Mouse (Mus musculus) MEL (cell line): ENCODE measurements around the gene Hoga1. TPM values are rescaled to one million over a fixed set of nuclear protein-coding genes. Genes with fewer than 3 reads are reported as not detected.

Experiments used
- DNase-seq: peaks from one replicate; pipeline ENCODE4 v3.0.0; 2011; ENCODE audit warnings: low read depth, low spot score
- H3K27ac ChIP-seq: 2 replicates; pipeline ENCODE4 v1.5.1; 2012; ENCODE audit warnings: low read depth, mild to moderate bottlenecking, control low read depth, low read length, moderate library complexity; ENCODE audit not compliant: control insufficient read depth
- H3K27me3 ChIP-seq, 2 experiments: fragments of 150-350 bp in 1 of 2; sonication (generic) in 1 of 2; 2 replicates each; pipeline ENCODE4 v1.6.1; 2012; ENCODE audit warnings: low read length in 2 of 2, mild to moderate bottlenecking in 2 of 2, improper control_type of control experiment in 1 of 2, moderate library complexity in 1 of 2; ENCODE audit not compliant: insufficient read depth in 2 of 2, control insufficient read depth in 1 of 2
- H3K36me3 ChIP-seq, 2 experiments: 2 replicates each; pipeline ENCODE4 v1.6.1; 2012 to 2014; ENCODE audit warnings: low read length in 2 of 2, improper control_type of control experiment in 1 of 2, inconsistent platforms in 1 of 2, mild to moderate bottlenecking in 1 of 2; ENCODE audit not compliant: insufficient read depth in 2 of 2, control insufficient read depth in 1 of 2
- H3K4me1 ChIP-seq, 2 experiments: fragments of 150-350 bp in 1 of 2; sonication (generic) in 1 of 2; 2 replicates each; pipeline ENCODE4 v1.6.1; 2012; ENCODE audit warnings: low read length in 2 of 2, improper control_type of control experiment in 1 of 2, mild to moderate bottlenecking in 1 of 2; ENCODE audit not compliant: insufficient read depth in 2 of 2, control insufficient read depth in 1 of 2
- H3K4me3 ChIP-seq, 2 experiments: fragments of 150-350 bp in 1 of 2; sonication (generic) in 1 of 2; 2 replicates each; pipeline ENCODE4 v1.5.1; 2012; ENCODE audit warnings: low read depth in 2 of 2, low read length in 2 of 2, mild to moderate bottlenecking in 2 of 2, moderate library complexity in 2 of 2, control low read depth in 1 of 2, improper control_type of control experiment in 1 of 2; ENCODE audit not compliant: control insufficient read depth in 1 of 2, insufficient read depth in 1 of 2
- H3K79me2 ChIP-seq: 2 replicates; pipeline ENCODE4 v1.6.1; 2012; ENCODE audit warnings: mild to moderate bottlenecking, low read length, moderate library complexity; ENCODE audit not compliant: control insufficient read depth, poor library complexity, insufficient read depth
- H3K9ac ChIP-seq: 2 replicates; pipeline ENCODE4 v1.6.1; 2012; ENCODE audit warnings: low read depth, mild to moderate bottlenecking, control low read depth, low read length, moderate library complexity; ENCODE audit not compliant: control insufficient read depth, poor library complexity, severe bottlenecking
- H3K9me3 ChIP-seq: fragments of 150-350 bp; sonication (generic); replicated peaks from 2 replicates; pipeline ENCODE4 v1.6.1; 2012; ENCODE audit warnings: mild to moderate bottlenecking, low read length, improper control_type of control experiment, moderate library complexity; ENCODE audit not compliant: insufficient read depth
- BHLHE40 ChIP-seq: IDR thresholded peaks from 2 replicates; pipeline ENCODE4 v1.6.1; 2012; ENCODE audit warnings: low read depth, mild to moderate bottlenecking, inconsistent platforms, low read length, improper control_type of control experiment, borderline replicate concordance
- CHD2 ChIP-seq: IDR thresholded peaks from 2 replicates; pipeline ENCODE4 v1.6.1; 2011; ENCODE audit warnings: low read length, improper control_type of control experiment
- ELF1 ChIP-seq: IDR thresholded peaks from 2 replicates; pipeline ENCODE4 v1.6.1; 2014; ENCODE audit warnings: low read depth, mild to moderate bottlenecking, inconsistent platforms, low read length, improper control_type of control experiment, moderate library complexity
- EP300 ChIP-seq, 2 experiments: IDR thresholded peaks; 2 replicates each; pipeline ENCODE4 v1.6.1; 2011; ENCODE audit warnings: improper control_type of control experiment in 2 of 2, low read length in 2 of 2, low read depth in 1 of 2, mild to moderate bottlenecking in 1 of 2
- GATA1 ChIP-seq: IDR thresholded peaks from 2 replicates; pipeline ENCODE4 v1.6.1; 2011; ENCODE audit warnings: low read depth, low read length, improper control_type of control experiment
- HCFC1 ChIP-seq: IDR thresholded peaks from 2 replicates; pipeline ENCODE4 v1.6.1; 2012; ENCODE audit warnings: low read depth, mild to moderate bottlenecking, inconsistent platforms, low read length, improper control_type of control experiment, moderate library complexity
- JUND ChIP-seq: IDR thresholded peaks from 2 replicates; pipeline ENCODE4 v1.6.1; 2011; ENCODE audit warnings: low read depth, mild to moderate bottlenecking, improper control_type of control experiment, low read length
- MAFK ChIP-seq: IDR thresholded peaks from 2 replicates; pipeline ENCODE4 v1.6.1; 2011; ENCODE audit warnings: low read depth, mild to moderate bottlenecking, low read length, improper control_type of control experiment, borderline replicate concordance
- NELFE ChIP-seq: IDR thresholded peaks from 2 replicates; pipeline ENCODE4 v1.6.1; 2011; ENCODE audit warnings: low read depth, low read length, improper control_type of control experiment
- POLR2A ChIP-seq, 2 experiments: IDR thresholded peaks; 2 replicates each; pipeline ENCODE4 v1.6.1; 2011 to 2012; ENCODE audit warnings: low read length in 2 of 2, mild to moderate bottlenecking in 2 of 2, control low read depth in 1 of 2, improper control_type of control experiment in 1 of 2, low read depth in 1 of 2, moderate library complexity in 1 of 2; ENCODE audit not compliant: control insufficient read depth in 1 of 2, insufficient read depth in 1 of 2, poor library complexity in 1 of 2
- RAD21 ChIP-seq: IDR thresholded peaks from 2 replicates; pipeline ENCODE4 v1.6.1; 2011; ENCODE audit warnings: mild to moderate bottlenecking, low read depth, low read length, improper control_type of control experiment
- RCOR1 ChIP-seq: IDR thresholded peaks from 2 replicates; pipeline ENCODE4 v1.6.1; 2012; ENCODE audit warnings: low read depth, mild to moderate bottlenecking, inconsistent platforms, low read length, improper control_type of control experiment
- SIN3A ChIP-seq: IDR thresholded peaks from 2 replicates; pipeline ENCODE4 v1.6.1; 2012; ENCODE audit warnings: low read length, improper control_type of control experiment, inconsistent platforms
- SMC3 ChIP-seq: IDR thresholded peaks from 2 replicates; pipeline ENCODE4 v1.6.1; 2011; ENCODE audit warnings: low read depth, low read length, improper control_type of control experiment
- TBP ChIP-seq: IDR thresholded peaks from 2 replicates; pipeline ENCODE4 v1.8.0; 2011; ENCODE audit warnings: low read depth, low read length, improper control_type of control experiment
- TCF12 ChIP-seq: IDR thresholded peaks from 2 replicates; pipeline ENCODE4 v1.6.1; 2014; ENCODE audit warnings: low read depth, mild to moderate bottlenecking, inconsistent platforms, low read length, improper control_type of control experiment, moderate library complexity
- UBTF ChIP-seq: IDR thresholded peaks from 2 replicates; pipeline ENCODE4 v1.6.1; 2012; ENCODE audit warnings: low read depth, mild to moderate bottlenecking, inconsistent platforms, low read length, improper control_type of control experiment, moderate library complexity, borderline replicate concordance; ENCODE audit not compliant: insufficient read depth
- USF1 ChIP-seq: IDR thresholded peaks from 2 replicates; pipeline ENCODE4 v1.6.1; 2014; ENCODE audit warnings: low read depth, mild to moderate bottlenecking, inconsistent platforms, low read length, improper control_type of control experiment, moderate library complexity
- ZC3H11A ChIP-seq: IDR thresholded peaks from 2 replicates; pipeline ENCODE4 v1.6.1; 2012; ENCODE audit warnings: low read depth, mild to moderate bottlenecking, inconsistent platforms, low read length, improper control_type of control experiment
- ZMIZ1 ChIP-seq: IDR thresholded peaks from 2 replicates; pipeline ENCODE4 v1.6.1; 2012; ENCODE audit warnings: low read depth, mild to moderate bottlenecking, inconsistent platforms, low read length, improper control_type of control experiment, moderate library complexity
- ZNF384 ChIP-seq: IDR thresholded peaks from 2 replicates; pipeline ENCODE4 v1.6.1; 2012; ENCODE audit warnings: low read depth, mild to moderate bottlenecking, inconsistent platforms, low read length, improper control_type of control experiment
- polyA plus RNA-seq, 2 experiments: library from polyadenylated mRNA; stranded (reverse) in 1 of 2; unstranded in 1 of 2; fragments of >175 nt in 1 of 2; fragments of >200 nt in 1 of 2; gene quantifications; 2 replicates each; pipeline versions ENCODE4 v1.2.1 to v1.2.4; 2012; ENCODE audit warnings: low replicate concordance in 2 of 2, low read depth in 1 of 2; ENCODE audit not compliant: insufficient read length in 2 of 2, insufficient read depth in 1 of 2, missing spikeins in 1 of 2
- total RNA-seq: library from RNA; depleted of rRNA; stranded (reverse); fragments of 300-350 nt; gene quantifications from 2 replicates; pipeline ENCODE4 v1.2.3, GENCODE M21; 2012

Hoga1 gene
- total and polyA plus RNA-seq, 3 experiments: 0.31 to 0.38 TPM; not detected in 1

DNA sequence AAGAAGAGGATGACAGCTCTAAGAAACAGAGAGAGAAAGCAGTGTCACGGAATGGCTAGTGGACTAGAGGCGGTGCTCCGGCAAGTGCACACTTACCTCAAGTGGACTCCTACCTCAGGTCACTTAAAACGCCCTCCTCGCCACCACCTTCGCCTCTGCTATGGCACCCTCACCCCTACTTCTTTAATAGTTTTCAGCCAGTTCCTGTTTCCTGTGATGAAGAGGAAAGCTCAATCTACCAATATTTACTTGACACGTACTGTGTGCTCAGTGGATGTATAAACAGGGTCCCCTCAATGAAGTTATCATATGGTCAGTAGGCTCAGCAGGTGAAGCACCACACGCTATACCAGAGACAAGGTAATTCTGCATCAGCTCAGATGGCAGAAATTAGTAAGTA, 33.2 kb downstream of the Hoga1 start:
- H3K4me3 ChIP-seq: peak overlapping the region; percentile 66

DNA sequence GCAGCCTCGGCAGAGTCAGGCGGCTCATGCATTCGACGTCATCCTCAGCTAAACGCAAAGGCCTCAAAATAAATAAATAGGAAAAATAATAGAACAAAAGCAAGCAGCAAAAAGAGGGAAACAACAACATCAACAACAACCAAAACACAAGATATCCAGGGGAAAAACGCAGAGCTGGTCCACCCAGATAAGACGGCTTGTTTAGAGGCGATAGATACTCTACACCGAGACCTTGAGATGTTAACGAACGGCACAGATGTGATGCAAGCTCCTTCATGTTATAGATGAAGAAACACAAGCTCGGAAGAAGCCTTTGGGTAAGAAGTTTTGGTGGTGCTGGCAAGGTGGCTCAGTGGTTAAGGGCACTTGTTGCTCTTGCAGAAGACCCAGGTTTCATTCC, 33.6 kb downstream of the Hoga1 start:
- H3K27ac ChIP-seq: peak overlapping the region; percentile 39
- H3K79me2 ChIP-seq: no peaks in the 10 kb centered on the region
- TF ChIP-seq TCF12: peak; percentile 48; the same call in 1 of the 2 replicates
- no peak for TF ChIP-seq RCOR1
- TF ChIP-seq EP300 (IDR thresholded peaks at IDR 0.05; ENCODE audit: low read depth in 1 of 2, low read length in 2 of 2): peak in 1 of 2 experiments; percentile 36; a peak in 2 of 4 replicates
- TF ChIP-seq SIN3A: peak; percentile 37; the same call in 1 of the 2 replicates
- TF ChIP-seq MAFK: no peak
- TF ChIP-seq ZMIZ1: no peak
- no peak for TF ChIP-seq ELF1
- TF ChIP-seq GATA1: peak; percentile 40; the same call in 1 of the 2 replicates
- peaks cover 0 to 5% of the 10 kb centered on the region in 2 experiments; a peak in 2 of 4 replicates for H3K36me3 ChIP-seq
- peak; percentile 60 for DNase-seq
- H3K9ac ChIP-seq: peak overlapping the region; percentile 68
- H3K9me3 ChIP-seq: no peaks in the 10 kb centered on the region
- peak overlapping the region; percentile 66 for H3K4me3 ChIP-seq
- H3K27me3 ChIP-seq: peaks cover 2 to 6% of the 10 kb centered on the region in 2 experiments; a peak in 3 of 4 replicates
- H3K4me1 ChIP-seq: peaks cover 4 to 15% of the 10 kb centered on the region in 2 experiments; a peak in 3 of 4 replicates

More for the DNA sequence above, 33.2 kb downstream of the Hoga1 start:
- H3K4me1 ChIP-seq: peaks cover 4 to 15% of the 10 kb centered on the region in 2 experiments; a peak in 3 of 4 replicates
- peaks cover 2 to 6% of the 10 kb centered on the region in 2 experiments; a peak in 3 of 4 replicates for H3K27me3 ChIP-seq
- no peaks in the 10 kb centered on the region for H3K9me3 ChIP-seq
- peak; percentile 59 for TF ChIP-seq NELFE
- peak; percentile 69; the same call in 1 of the 2 replicates for TF ChIP-seq TBP
- peak; percentile 32; the same call in 1 of the 2 replicates for TF ChIP-seq ZMIZ1
- no peak for TF ChIP-seq ZC3H11A
- TF ChIP-seq RAD21: no peak
- TF ChIP-seq SIN3A: peak; percentile 73
- no peak for TF ChIP-seq SMC3
- peak; percentile 52; the same call in 1 of the 2 replicates for TF ChIP-seq ELF1
- no peak for TF ChIP-seq MAFK
- TF ChIP-seq BHLHE40: no peak
- TF ChIP-seq POLR2A (IDR thresholded peaks at IDR 0.05; ENCODE audit: control insufficient read depth in 1 of 2, insufficient read depth in 1 of 2, low read depth in 1 of 2, low read length in 2 of 2, poor library complexity in 1 of 2): peak; percentile 26 to 60; a peak in 1 of 4 replicates
- TF ChIP-seq JUND: no peak
- no peak for TF ChIP-seq UBTF
- no peak for TF ChIP-seq ZNF384
- TF ChIP-seq HCFC1: no peak; the same call in 1 of the 2 replicates
- no peak for TF ChIP-seq USF1
- TF ChIP-seq CHD2: no peak
- peak overlapping the region; percentile 68 for H3K9ac ChIP-seq
- H3K79me2 ChIP-seq: no peaks in the 10 kb centered on the region
- DNase-seq: peak; percentile 74
- peaks cover 0 to 5% of the 10 kb centered on the region in 2 experiments; a peak in 2 of 4 replicates for H3K36me3 ChIP-seq
- H3K27ac ChIP-seq: peak overlapping the region; percentile 39
